Mouse (Mus musculus) layer of hippocampus, postnatal 25 days (tissue): ENCODE measurements around the gene Ffar2. TPM values are rescaled to one million over a fixed set of nuclear protein-coding genes. Genes with fewer than 3 reads are reported as not detected.

Experiments used
- DNase-seq, 2 experiments: peaks; one replicate each; pipeline ENCODE4 v3.0.0; 2022; ENCODE audit warnings: mixed read lengths in 2 of 2, low spot score in 1 of 2; ENCODE audit errors: extremely low spot score in 1 of 2
- total RNA-seq, 2 experiments: library from RNA; stranded (reverse); gene quantifications; 2 replicates each; pipeline ENCODE4 v1.2.3; 2021

Gene Ffar2
- total RNA-seq, 2 experiments from 2014 or later, result not detected

DNA sequence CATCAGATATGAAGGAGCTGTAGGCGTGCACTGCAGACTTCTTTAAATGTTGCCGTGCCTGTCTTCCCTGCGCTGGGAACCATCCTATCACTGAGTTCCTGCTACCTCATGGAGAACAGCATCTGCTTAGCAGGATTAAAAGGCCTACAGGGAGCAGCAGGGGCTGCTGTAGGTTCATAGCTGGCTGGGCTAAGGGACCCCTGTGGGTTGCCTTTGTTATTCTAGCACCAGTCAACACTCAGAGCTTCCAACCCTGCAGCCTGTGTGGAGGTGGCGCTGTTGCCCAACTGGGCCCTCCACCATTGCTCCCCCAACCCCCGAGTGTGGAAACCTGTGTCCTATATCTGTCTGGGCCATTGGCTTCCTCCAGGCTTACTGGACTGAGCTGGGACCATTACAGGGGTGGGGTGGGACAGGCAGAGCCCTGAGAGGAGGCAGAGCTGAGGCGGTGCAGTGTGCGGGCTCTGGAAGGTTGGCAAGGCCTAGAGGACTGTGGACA is 46.4 kb downstream of the Ffar2 start:
- no peak for DNase-seq

DNA sequence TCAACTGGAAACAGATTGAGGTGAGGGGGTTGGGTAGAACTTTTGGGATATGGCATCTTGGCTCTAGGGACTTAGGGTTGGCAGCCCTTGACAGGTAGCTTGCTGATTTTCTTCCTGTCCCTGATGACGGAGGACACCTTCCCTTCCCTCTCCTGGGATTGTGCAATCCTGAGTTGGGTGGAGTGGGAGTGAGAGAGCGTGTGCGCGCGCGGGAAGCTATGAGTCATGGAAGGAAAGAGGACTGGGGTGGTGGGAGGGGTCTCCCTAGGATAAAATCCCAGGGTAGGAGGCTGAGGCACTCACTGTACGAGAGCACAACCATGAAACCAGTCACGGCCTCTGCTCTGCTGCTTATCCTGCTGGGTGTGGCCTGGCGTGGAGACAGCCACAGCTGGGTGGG is 47.5 kb downstream of the Ffar2 start:
- DNase-seq, result no peak

DNA sequence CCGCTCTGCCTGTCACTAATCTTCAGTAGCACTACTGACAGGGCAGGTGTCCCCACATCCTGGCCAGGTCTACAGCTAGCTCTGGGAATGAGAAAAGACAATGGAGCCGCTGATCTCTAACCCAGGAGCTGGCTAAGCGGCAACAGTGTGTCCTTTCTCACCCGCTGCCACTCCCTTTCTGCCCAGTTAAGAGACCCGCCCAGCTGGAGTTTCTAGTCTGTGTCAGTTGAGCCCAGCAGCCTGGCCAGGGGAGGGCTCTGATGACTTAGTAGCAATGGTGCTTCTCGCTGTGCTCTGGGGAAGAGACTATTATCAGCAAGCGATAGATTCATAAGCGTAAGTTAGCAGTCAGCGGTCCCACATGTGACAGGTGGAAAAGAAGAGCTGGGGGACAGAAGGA is 54.3 kb downstream of the Ffar2 start:
- no peak for DNase-seq

Other genes with a start within 250 kb of the Ffar2 start
- gene Kmt2b, start 235.0 kb downstream of the Ffar2 start, total RNA-seq, result 10 to 100 TPM; 39.1 to 57.1 TPM
- gene Zbtb32, start 224.9 kb downstream of the Ffar2 start, total RNA-seq, result not detected
- under 1 TPM in 1 of 2 experiments, not detected in 1; 0.20 TPM for gene Upk1a, start 210.9 kb downstream of the Ffar2 start, total RNA-seq
- 100 to 1,000 TPM; 631 to 741 TPM for gene Cox6b1, start 197.6 kb downstream of the Ffar2 start, total RNA-seq
- not detected for gene Etv2, start 187.9 kb downstream of the Ffar2 start, total RNA-seq
- 10 to 100 TPM; 75.3 to 81.5 TPM for gene Rbm42, start 173.5 kb downstream of the Ffar2 start, total RNA-seq
- 1 to 10 TPM; 4.2 to 6.6 TPM for gene Haus5, start 158.8 kb downstream of the Ffar2 start, total RNA-seq
- not detected for gene Pmis2, start 152.2 kb downstream of the Ffar2 start, total RNA-seq
- gene 2200002J24Rik, start 124.8 kb downstream of the Ffar2 start, total RNA-seq, result not detected
- 1 to 10 TPM in 1 of 2 experiments, under 1 TPM in 1; 0.74 to 1.1 TPM for gene Atp4a, start 111.6 kb downstream of the Ffar2 start, total RNA-seq
- 100 to 1,000 TPM; 116 to 132 TPM for gene Tmem147, start 94.2 kb downstream of the Ffar2 start, total RNA-seq
- gene Gapdhs, start 80.1 kb downstream of the Ffar2 start, total RNA-seq, result not detected
- gene Sbsn, start 72.3 kb downstream of the Ffar2 start, total RNA-seq, result 1 to 10 TPM; 7.5 to 7.7 TPM
- 1 to 10 TPM in 1 of 2 experiments, under 1 TPM in 1; 0.66 to 1.3 TPM for gene Dmkn, start 60.0 kb downstream of the Ffar2 start, total RNA-seq
- not detected for gene Krtdap, start 35.9 kb downstream of the Ffar2 start, total RNA-seq
- not detected for gene Ffar3, start 32.4 kb upstream of the Ffar2 start, total RNA-seq
- gene Ffar1, start 37.8 kb upstream of the Ffar2 start, total RNA-seq, result not detected
- gene Cd22, start 56.6 kb upstream of the Ffar2 start, total RNA-seq, result not detected
- gene Mag, start 91.1 kb upstream of the Ffar2 start, total RNA-seq, result 100 to 1,000 TPM; 319 to 342 TPM
- not detected for gene Hamp2, start 100.9 kb upstream of the Ffar2 start, total RNA-seq
- not detected for gene Hamp, start 120.3 kb upstream of the Ffar2 start, total RNA-seq
- gene Usf2, start 133.0 kb upstream of the Ffar2 start, total RNA-seq, result 100 to 1,000 TPM; 124 to 126 TPM
- gene Lsr, start 149.7 kb upstream of the Ffar2 start, total RNA-seq, result 1 to 10 TPM; 6.3 to 8.4 TPM
- gene Fam187b, start 150.0 kb upstream of the Ffar2 start, total RNA-seq, result under 1 TPM; 0.22 to 0.45 TPM
- 10 to 100 TPM; 20.2 to 22.7 TPM for gene Fxyd5, start 218.7 kb upstream of the Ffar2 start, total RNA-seq
- gene Fxyd7, start 227.7 kb upstream of the Ffar2 start, total RNA-seq, result 100 to 1,000 TPM; 151 to 157 TPM
- gene Fxyd1, start 233.4 kb upstream of the Ffar2 start, total RNA-seq, result 100 to 1,000 TPM; 103 to 113 TPM
- gene Lgi4, start 235.6 kb upstream of the Ffar2 start, total RNA-seq, result 10 to 100 TPM; 31.9 to 36.1 TPM